Mouse (Mus musculus) myocyte (in vitro differentiated cells): ENCODE measurements around the gene Taco1. TPM values are rescaled to one million over a fixed set of nuclear protein-coding genes. Genes with fewer than 3 reads are reported as not detected.

Source experiments
- H3K27me3 ChIP-seq: one replicate; pipeline ENCODE4 v1.6.1; 2011; ENCODE audit not compliant: control insufficient read depth, insufficient read depth, insufficient read length
- H3K36me3 ChIP-seq: one replicate; pipeline ENCODE4 v1.6.1; 2011; ENCODE audit not compliant: control insufficient read depth, insufficient read depth
- H3K4me2 ChIP-seq: one replicate; pipeline ENCODE4 v1.6.1; 2011; ENCODE audit warnings: low read depth, control low read depth
- H3K4me3 ChIP-seq: one replicate; pipeline ENCODE4 v1.5.1; 2011; ENCODE audit warnings: mild to moderate bottlenecking, control low read depth, moderate library complexity
- H3K79me2 ChIP-seq: one replicate; pipeline ENCODE4 v1.6.1; 2011; ENCODE audit not compliant: control insufficient read depth, insufficient read depth
- H3ac ChIP-seq: one replicate; pipeline ENCODE4 v1.6.1; 2011; ENCODE audit not compliant: control insufficient read depth, insufficient read length
- CEBPB ChIP-seq: IDR thresholded peaks from 2 replicates; pipeline ENCODE4 v1.6.1; 2011; ENCODE audit warnings: mild to moderate bottlenecking, moderate library complexity; ENCODE audit not compliant: poor library complexity, insufficient read depth, severe bottlenecking
- E2F4 ChIP-seq: IDR thresholded peaks from one replicate; pipeline ENCODE4 v1.6.1; 2011; ENCODE audit warnings: mild to moderate bottlenecking, control low read depth, moderate library complexity; ENCODE audit not compliant: insufficient read depth
- MAX ChIP-seq: IDR thresholded peaks from one replicate; pipeline ENCODE4 v1.6.1; 2011; ENCODE audit warnings: low read depth, mild to moderate bottlenecking, control low read depth
- MYOD1 ChIP-seq, 3 experiments: IDR thresholded peaks; one replicate each; pipeline ENCODE4 v1.6.1; 2011; ENCODE audit warnings: control low read depth in 2 of 3, low read depth in 2 of 3, mild to moderate bottlenecking in 2 of 3, moderate library complexity in 1 of 3; ENCODE audit not compliant: insufficient read length in 2 of 3, control insufficient read depth in 1 of 3
- MYOG ChIP-seq, 3 experiments: IDR thresholded peaks; one replicate each; pipeline ENCODE4 v1.6.1; 2011; ENCODE audit warnings: control low read depth in 2 of 3, low read depth in 2 of 3, mild to moderate bottlenecking in 2 of 3; ENCODE audit not compliant: insufficient read length in 2 of 3, control insufficient read depth in 1 of 3, insufficient read depth in 1 of 3
- POLR2A ChIP-seq: IDR thresholded peaks from one replicate; pipeline ENCODE4 v1.6.1; 2011; ENCODE audit warnings: low read depth, mild to moderate bottlenecking, control low read depth, moderate library complexity; ENCODE audit not compliant: insufficient read length
- POLR2AphosphoS2 ChIP-seq: IDR thresholded peaks from one replicate; pipeline ENCODE4 v1.6.1; 2011; ENCODE audit warnings: low read depth, control low read depth; ENCODE audit not compliant: insufficient read length
- REST ChIP-seq: IDR thresholded peaks from one replicate; pipeline ENCODE4 v1.6.1; 2011; ENCODE audit warnings: mild to moderate bottlenecking, control low read depth, moderate library complexity; ENCODE audit not compliant: insufficient read depth, insufficient read length
- SRF ChIP-seq: IDR thresholded peaks from one replicate; pipeline ENCODE4 v1.6.1; 2011; ENCODE audit warnings: low read depth; ENCODE audit not compliant: control insufficient read depth, insufficient read length
- TCF12 ChIP-seq: IDR thresholded peaks from one replicate; pipeline ENCODE4 v1.6.1; 2011; ENCODE audit warnings: mild to moderate bottlenecking, control low read depth; ENCODE audit not compliant: poor library complexity, insufficient read depth, severe bottlenecking
- TCF3 ChIP-seq: IDR thresholded peaks from one replicate; pipeline ENCODE4 v1.6.1; 2011; ENCODE audit warnings: low read depth, control low read depth; ENCODE audit not compliant: insufficient read length
- USF1 ChIP-seq: IDR thresholded peaks from one replicate; pipeline ENCODE4 v1.6.1; 2011; ENCODE audit warnings: low read depth, mild to moderate bottlenecking, control low read depth, moderate library complexity
- polyA plus RNA-seq: library from polyadenylated mRNA; unstranded; fragments of >200 nt; fragmentation: generic; extraction: Trizol; gene quantifications from one replicate; pipeline ENCODE4 v1.2.1, GENCODE M21; 2012; ENCODE audit warnings: missing spikeins

The Taco1 gene
- polyA plus RNA-seq, 1 experiment: 21.2 TPM

GRCm38 (mm10) chr11:106111688-106112087, 45.8 kb downstream of the Taco1 start:
- Histone ChIP-seq H3K36me3 (peaks cover 8% of the 10 kb centered on the region), H3ac (no peak overlapping the region), H3K4me3 (no peak overlapping the region), H3K4me2 (no peak overlapping the region), H3K27me3 (no peaks in the 10 kb centered on the region), H3K79me2 (peaks cover 8% of the 10 kb centered on the region)
- TF ChIP-seq E2F4 (no peak), MYOG (IDR thresholded peaks at IDR 0.05; ENCODE audit: control insufficient read depth in 1 of 3, insufficient read depth in 1 of 3, insufficient read length in 2 of 3, low read depth in 2 of 3) (no peak), MAX (no peak), MYOD1 (IDR thresholded peaks at IDR 0.05; ENCODE audit: control insufficient read depth in 1 of 3, insufficient read length in 2 of 3, low read depth in 2 of 3) (no peak), POLR2A (no peak), TCF3 (no peak), SRF (no peak), CEBPB (no peak), REST (no peak), POLR2AphosphoS2 (no peak), TCF12 (no peak), USF1 (no peak)

- TF ChIP-seq MAX (no peak), TCF3 (no peak), MYOD1 (IDR thresholded peaks at IDR 0.05; ENCODE audit: control insufficient read depth in 1 of 3, insufficient read length in 2 of 3, low read depth in 2 of 3) (no peak), TCF12 (no peak), REST (no peak), USF1 (no peak), E2F4 (no peak), POLR2A (no peak), MYOG (IDR thresholded peaks at IDR 0.05; ENCODE audit: control insufficient read depth in 1 of 3, insufficient read depth in 1 of 3, insufficient read length in 2 of 3, low read depth in 2 of 3) (no peak), POLR2AphosphoS2 (no peak), CEBPB (no peak), SRF (no peak)
- Histone ChIP-seq H3ac (no peak overlapping the region), H3K4me3 (no peak overlapping the region), H3K27me3 (no peaks in the 10 kb centered on the region), H3K79me2 (no peaks in the 10 kb centered on the region), H3K36me3 (peaks cover 31% of the 10 kb centered on the region), H3K4me2 (no peak overlapping the region)
Measured at GRCm38 (mm10) chr11:106122221-106122620, 56.4 kb downstream of the Taco1 start.

DNA sequence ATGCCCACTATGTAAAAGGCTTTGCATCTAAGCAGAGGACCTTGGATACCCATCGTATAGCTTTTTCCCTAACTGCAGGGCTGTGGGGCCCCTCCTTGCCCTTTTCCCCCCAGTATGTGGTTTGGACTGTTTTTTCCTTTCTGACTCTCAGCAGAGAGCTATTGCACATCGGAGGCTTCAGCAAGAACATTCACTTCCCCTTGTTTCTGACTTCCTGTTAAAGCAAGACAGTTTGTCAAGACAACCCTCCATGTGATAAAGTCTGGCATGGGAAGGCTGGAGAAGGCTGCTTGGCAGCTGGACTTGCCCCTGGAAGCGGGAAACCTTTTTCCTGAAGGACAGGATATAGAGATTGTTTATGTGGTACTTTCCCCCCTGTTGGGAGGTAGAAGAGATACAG, 56.9 kb downstream of the Taco1 start:
- H3K4me2 ChIP-seq: no peak overlapping the region
- H3ac ChIP-seq: no peak overlapping the region
- H3K79me2 ChIP-seq: no peaks in the 10 kb centered on the region
- TF ChIP-seq POLR2A (no peak), CEBPB (no peak), REST (no peak), TCF12 (no peak), USF1 (no peak), TCF3 (no peak), MAX (no peak), SRF (no peak), MYOD1 (IDR thresholded peaks at IDR 0.05; ENCODE audit: control insufficient read depth in 1 of 3, insufficient read length in 2 of 3, low read depth in 2 of 3) (no peak), MYOG (IDR thresholded peaks at IDR 0.05; ENCODE audit: control insufficient read depth in 1 of 3, insufficient read depth in 1 of 3, insufficient read length in 2 of 3, low read depth in 2 of 3) (no peak), E2F4 (no peak), POLR2AphosphoS2 (no peak)
- H3K4me3 ChIP-seq: no peak overlapping the region
- H3K27me3 ChIP-seq: no peaks in the 10 kb centered on the region
- peaks cover 31% of the 10 kb centered on the region for H3K36me3 ChIP-seq

Other genes with a start within 250 kb of the Taco1 start
- gene Cyb561, start 112.7 kb upstream of the Taco1 start, polyA plus RNA-seq: 1.5 TPM
- gene Ace, start 98.1 kb upstream of the Taco1 start, polyA plus RNA-seq: 1.3 TPM
- gene Ace3, start 71.4 kb upstream of the Taco1 start, polyA plus RNA-seq: not detected
- gene Kcnh6, start 57.9 kb upstream of the Taco1 start, polyA plus RNA-seq: not detected
- gene Dcaf7, start 29.2 kb upstream of the Taco1 start, polyA plus RNA-seq: 36.1 TPM
- 21.9 TPM for gene Map3k3, start 18.6 kb downstream of the Taco1 start, polyA plus RNA-seq
- gene Gm10840, start 94.8 kb downstream of the Taco1 start, polyA plus RNA-seq: not detected
- 36.4 TPM for gene Limd2, start 94.8 kb downstream of the Taco1 start, polyA plus RNA-seq
- 25.9 TPM for gene Strada, start 136.1 kb downstream of the Taco1 start, polyA plus RNA-seq
- 31.6 TPM for gene Ccdc47, start 150.3 kb downstream of the Taco1 start, polyA plus RNA-seq
- 22.0 TPM for gene Ddx42, start 150.9 kb downstream of the Taco1 start, polyA plus RNA-seq
- 36.1 TPM for gene Ftsj3, start 190.0 kb downstream of the Taco1 start, polyA plus RNA-seq
- 305 TPM for gene Psmc5, start 190.1 kb downstream of the Taco1 start, polyA plus RNA-seq
- 42.9 TPM for gene Smarcd2, start 206.9 kb downstream of the Taco1 start, polyA plus RNA-seq
- gene Tcam1, start 210.6 kb downstream of the Taco1 start, polyA plus RNA-seq: 0.11 TPM
- gene Gh, start 235.8 kb downstream of the Taco1 start, polyA plus RNA-seq: not detected
- gene Cd79b, start 248.7 kb downstream of the Taco1 start, polyA plus RNA-seq: not detected